Mouse (Mus musculus) midbrain, embryonic 11.5 days (tissue): ENCODE data around the gene Adh5. TPM values are rescaled to one million over a fixed set of nuclear protein-coding genes. Genes with fewer than 3 reads are reported as not detected.
A peak's percentile ranks its signal among the peaks of the same experiment; 100 is the strongest.

Experiments
- ATAC-seq: fragments of 200-750 bp; cut with Nextera tagmentation; 2 replicates; pipeline ENCODE4 v1.8.0; 2017; ENCODE audit warnings: moderate TSS enrichment, moderate library complexity; ENCODE audit not compliant: low FRiP score
- DNase-seq: peaks from one replicate; pipeline ENCODE4 v3.0.0; 2015; ENCODE audit warnings: low spot score; ENCODE audit errors: missing footprints
- H3K27ac ChIP-seq: fragments of 300-500 bp; sonication (generic); 2 replicates; pipeline ENCODE4 v1.5.1; 2014; ENCODE audit warnings: low read depth, low read length
- H3K27me3 ChIP-seq: fragments of 300-500 bp; sonication (generic); 2 replicates; pipeline ENCODE4 v1.6.1; 2014; ENCODE audit warnings: mild to moderate bottlenecking, low read length, moderate library complexity, mixed read lengths; ENCODE audit not compliant: control insufficient read depth, insufficient read depth
- H3K36me3 ChIP-seq: fragments of 300-500 bp; sonication (generic); 2 replicates; pipeline ENCODE4 v1.6.1; 2014; ENCODE audit warnings: mild to moderate bottlenecking, low read length, moderate library complexity, mixed read lengths; ENCODE audit not compliant: control insufficient read depth, insufficient read depth
- H3K4me1 ChIP-seq: fragments of 300-500 bp; sonication (generic); 2 replicates; pipeline ENCODE4 v1.6.1; 2014; ENCODE audit warnings: low read length; ENCODE audit not compliant: control insufficient read depth, insufficient read depth
- H3K4me2 ChIP-seq: fragments of 300-500 bp; sonication (generic); 2 replicates; pipeline ENCODE4 v1.6.1; 2014; ENCODE audit warnings: mild to moderate bottlenecking, moderate library complexity
- H3K4me3 ChIP-seq: fragments of 300-500 bp; sonication (generic); 2 replicates; pipeline ENCODE4 v1.5.1; 2014; ENCODE audit warnings: low read depth, low read length
- H3K9ac ChIP-seq: fragments of 300-500 bp; sonication (generic); 2 replicates; pipeline ENCODE4 v1.6.1; 2014; ENCODE audit warnings: low read length
- H3K9me3 ChIP-seq: fragments of 300-500 bp; sonication (generic); 2 replicates; pipeline ENCODE4 v1.6.1; 2016; ENCODE audit warnings: low read length; ENCODE audit not compliant: control insufficient read depth
- WGBS: fragments of 180-500 bp; shearing (Covaris S2); extraction: QIAGEN DNeasy Blood & Tissue Kit; methylation state at CpG from one replicate; pipeline ENCODE4 v1.1.7; 2014; 5-methylcytosine and 5-hydroxymethylcytosine counted together
- polyA plus RNA-seq: library from polyadenylated mRNA; unstranded; fragments of >200 nt; fragmentation: Nextera tagmentation; extraction: Ambion mirVana; gene quantifications from 2 replicates; pipeline ENCODE4 v1.2.1, GENCODE M21; 2014

The Adh5 gene
- polyA plus RNA-seq, 1 experiment from 2014 or later, result 279 TPM

- H3K4me2 ChIP-seq, result no peak overlapping the region
- H3K4me1 ChIP-seq, result no peaks in the 10 kb centered on the region
- H3K9me3 ChIP-seq, result no peaks in the 10 kb centered on the region
- WGBS, result 94% methylated on average over 3 of the region's 3 CpGs
- H3K4me3 ChIP-seq, result no peak overlapping the region
- H3K27me3 ChIP-seq, result no peaks in the 10 kb centered on the region
- H3K27ac ChIP-seq, result no peak overlapping the region
- no peaks in the 10 kb centered on the region for H3K36me3 ChIP-seq
- ATAC-seq (no peak), DNase-seq (no peak)
- no peak overlapping the region for H3K9ac ChIP-seq
Observed at GRCm38 (mm10) chr3:138420385-138420784, 22.5 kb upstream of the Adh5 start.

- H3K36me3 ChIP-seq, result no peaks in the 10 kb centered on the region
- H3K27ac ChIP-seq, result no peak overlapping the region
- 65% methylated on average over 2 of the region's 2 CpGs for WGBS
- no peak for ATAC-seq
- no peak for DNase-seq
- no peaks in the 10 kb centered on the region for H3K4me1 ChIP-seq
- H3K9me3 ChIP-seq, result no peaks in the 10 kb centered on the region
- no peak overlapping the region for H3K4me2 ChIP-seq
- H3K9ac ChIP-seq, result no peak overlapping the region
- H3K27me3 ChIP-seq, result no peaks in the 10 kb centered on the region
- H3K4me3 ChIP-seq, result no peak overlapping the region
Observed at GRCm38 (mm10) chr3:138423664-138424063, 19.2 kb upstream of the Adh5 start.

GRCm38 (mm10) chr3:138424247-138424646, 18.6 kb upstream of the Adh5 start:
- H3K27me3 ChIP-seq, result no peaks in the 10 kb centered on the region
- no peak for DNase-seq
- no peak overlapping the region for H3K4me3 ChIP-seq
- ATAC-seq, result no peak
- H3K4me2 ChIP-seq, result no peak overlapping the region
- H3K4me1 ChIP-seq, result no peaks in the 10 kb centered on the region
- no peaks in the 10 kb centered on the region for H3K36me3 ChIP-seq
- H3K27ac ChIP-seq, result no peak overlapping the region
- no peaks in the 10 kb centered on the region for H3K9me3 ChIP-seq
- 78% methylated on average over 4 of the region's 4 CpGs for WGBS
- H3K9ac ChIP-seq, result no peak overlapping the region

GRCm38 (mm10) chr3:138430360-138430976, 12.4 kb upstream of the Adh5 start:
- H3K4me3 ChIP-seq, result no peak overlapping the region
- 90% methylated on average over 6 of the region's 6 CpGs for WGBS
- no peaks in the 10 kb centered on the region for H3K27me3 ChIP-seq
- H3K9ac ChIP-seq, result no peak overlapping the region
- H3K4me1 ChIP-seq, result no peaks in the 10 kb centered on the region
- H3K4me2 ChIP-seq, result no peak overlapping the region
- DNase-seq (no peak), ATAC-seq (no peak)
- H3K36me3 ChIP-seq, result no peaks in the 10 kb centered on the region
- no peaks in the 10 kb centered on the region for H3K9me3 ChIP-seq
- H3K27ac ChIP-seq, result no peak overlapping the region

- H3K27ac ChIP-seq, result no peak overlapping the region
- DNase-seq, result peak; percentile 91
- H3K9ac ChIP-seq, result no peak overlapping the region
- no peak overlapping the region for H3K4me2 ChIP-seq
- H3K27me3 ChIP-seq, result no peaks in the 10 kb centered on the region
- 73% methylated on average over 2 of the region's 2 CpGs for WGBS
- H3K36me3 ChIP-seq, result no peaks in the 10 kb centered on the region
- no peak for ATAC-seq
- H3K4me3 ChIP-seq, result no peak overlapping the region
- H3K4me1 ChIP-seq, result no peaks in the 10 kb centered on the region
- no peaks in the 10 kb centered on the region; the same call in 1 of the 2 replicates for H3K9me3 ChIP-seq
Observed at GRCm38 (mm10) chr3:138431835-138432234, 11.1 kb upstream of the Adh5 start.

- H3K9ac ChIP-seq, result no peak overlapping the region
- H3K4me2 ChIP-seq, result no peak overlapping the region
- no peaks in the 10 kb centered on the region for H3K27me3 ChIP-seq
- no peak overlapping the region for H3K4me3 ChIP-seq
- no peaks in the 10 kb centered on the region; the same call in 1 of the 2 replicates for H3K9me3 ChIP-seq
- H3K36me3 ChIP-seq, result no peaks in the 10 kb centered on the region
- no peak overlapping the region for H3K27ac ChIP-seq
- DNase-seq (no peak), ATAC-seq (no peak)
- WGBS, result 88% methylated on average over 3 of the region's 3 CpGs
- peaks cover 2% of the 10 kb centered on the region for H3K4me1 ChIP-seq
Observed at GRCm38 (mm10) chr3:138438716-138439115, 4.2 kb upstream of the Adh5 start.

GRCm38 (mm10) chr3:138442203-138442602, 690 bp upstream of the Adh5 start:
- Histone ChIP-seq H3K36me3 (peaks cover 7% of the 10 kb centered on the region), H3K9me3 (no peaks in the 10 kb centered on the region), H3K9ac (peak overlapping the region; percentile 87), H3K27ac (no peak overlapping the region; the same call in 1 of the 2 replicates), H3K4me1 (peaks cover 10% of the 10 kb centered on the region), H3K27me3 (no peaks in the 10 kb centered on the region), H3K4me2 (peak overlapping the region; percentile 76), H3K4me3 (peak overlapping the region; percentile 82)
- 6% methylated on average over 9 of the region's 9 CpGs for WGBS
- DNase-seq (no peak), ATAC-seq (peak; percentile 5)

- H3K27me3 ChIP-seq, result no peaks in the 10 kb centered on the region
- no peak for DNase-seq
- 4% methylated on average over 9 of the region's 9 CpGs for WGBS
- H3K9me3 ChIP-seq, result no peaks in the 10 kb centered on the region
- H3K36me3 ChIP-seq, result peaks cover 10% of the 10 kb centered on the region
- peak overlapping the region; percentile 87 for H3K9ac ChIP-seq
- ATAC-seq, result no peak
- peak overlapping the region; percentile 82 for H3K4me3 ChIP-seq
- H3K4me1 ChIP-seq, result peaks cover 10% of the 10 kb centered on the region
- H3K4me2 ChIP-seq, result peak overlapping the region; percentile 76
- H3K27ac ChIP-seq, result peak overlapping the region; percentile 62; the same call in 1 of the 2 replicates
Observed at GRCm38 (mm10) chr3:138443465-138443771, 525 bp downstream of the Adh5 start.

- no peak for ATAC-seq
- Histone ChIP-seq H3K36me3 (peaks cover 23% of the 10 kb centered on the region), H3K27me3 (no peaks in the 10 kb centered on the region), H3K4me2 (no peak overlapping the region), H3K27ac (no peak overlapping the region), H3K4me3 (no peak overlapping the region), H3K9me3 (no peaks in the 10 kb centered on the region), H3K4me1 (peaks cover 9% of the 10 kb centered on the region), H3K9ac (no peak overlapping the region)
- DNase-seq, result no peak
- 88% methylated on average over 12 of the region's 12 CpGs for WGBS
Observed at GRCm38 (mm10) chr3:138448077-138448860, 5.4 kb downstream of the Adh5 start.
